ENCODE assay signal across 8 mouse cellular contexts in the genomic region with DNA sequence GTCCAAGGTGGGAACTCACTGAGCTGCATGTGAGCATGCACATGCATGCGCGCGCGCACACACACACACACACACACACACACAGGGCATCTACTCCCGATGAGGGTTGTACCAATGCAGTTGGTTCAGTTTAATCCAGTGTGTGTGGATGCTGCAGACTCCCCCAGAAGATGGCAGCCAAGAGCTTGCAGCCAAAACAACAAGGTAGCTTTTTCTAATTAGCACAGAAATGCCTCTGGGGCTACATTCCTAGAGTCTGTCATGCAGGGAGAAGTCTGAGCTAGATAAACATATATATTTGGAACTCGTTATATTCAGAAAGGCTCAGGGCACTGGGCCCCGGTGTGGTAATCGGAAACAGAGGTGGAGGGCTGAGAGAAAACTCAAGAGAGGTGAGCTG.
DNase-seq lines count a peak whose midpoint lies in the region; ATAC-seq lines count a peak whose summit lies in the region.

No protein-coding gene starts in this region.

- H3K9ac ChIP-seq in embryonic facial prominence, embryonic 12.5 days: no peak overlapping the region
- no peak overlapping the region for H3K9ac ChIP-seq in hindbrain, embryonic 12.5 days

- peaks cover 27% of the 10 kb centered on the region for H3K4me1 ChIP-seq in embryonic facial prominence, embryonic 12.5 days
- peaks cover 23% of the 10 kb centered on the region for H3K4me1 ChIP-seq in hindbrain, embryonic 12.5 days

- no peaks in the 10 kb centered on the region for H3K9me3 ChIP-seq in embryonic facial prominence, embryonic 12.5 days
- no peaks in the 10 kb centered on the region for H3K9me3 ChIP-seq in hindbrain, embryonic 12.5 days (replicated peaks)

- peak overlapping the region; percentile 66 for H3K27ac ChIP-seq in embryonic facial prominence, embryonic 12.5 days
- H3K27ac ChIP-seq in hindbrain, embryonic 12.5 days: no peak overlapping the region

- 0 out of 2 replicates have a peak overlapping the region, but pooled peaks have one; percentile 23 for H3K4me2 ChIP-seq in embryonic facial prominence, embryonic 12.5 days (replicated peaks)
- no peak overlapping the region for H3K4me2 ChIP-seq in hindbrain, embryonic 12.5 days (replicated peaks)

- ATAC-seq in embryonic facial prominence, embryonic 12.5 days (ENCODE audit: insufficient number of reproducible peaks, insufficient read depth, low FRiP score, low TSS enrichment): peak; percentile 68; the same call in 1 of the 2 replicates
- peak; percentile 62 for ATAC-seq in hindbrain, embryonic 12.5 days (ENCODE audit: low FRiP score)
- ATAC-seq in megakaryocyte, adult 5-6 weeks (ENCODE audit: poor library complexity, severe bottlenecking): no peak

- H3K27me3 ChIP-seq in embryonic facial prominence, embryonic 12.5 days: no peaks in the 10 kb centered on the region
- no peaks in the 10 kb centered on the region for H3K27me3 ChIP-seq in hindbrain, embryonic 12.5 days

- 42% methylated on average over 8 of the region's 8 CpGs for WGBS in embryonic facial prominence, embryonic 12.5 days
- WGBS in hindbrain, embryonic 12.5 days: 58% methylated on average over 8 of the region's 8 CpGs

- DNase-seq in 416B (ENCODE audit: low read depth): peak; percentile 30
- DNase-seq in adrenal gland, postnatal 14 days: peak; percentile 63
- DNase-seq in layer of hippocampus, postnatal 14 days (ENCODE audit: low spot score in 2 of 2): peak; percentile 47 to 78
- DNase-seq in lung, postnatal 25 days (ENCODE audit: low spot score): peak; percentile 43
- peak; percentile 78 to 81 for DNase-seq in right cerebral cortex, postnatal 10 days (ENCODE audit: low spot score in 2 of 2)

- no peak overlapping the region for H3K4me3 ChIP-seq in embryonic facial prominence, embryonic 12.5 days
- H3K4me3 ChIP-seq in hindbrain, embryonic 12.5 days: no peak overlapping the region

- no peaks in the 10 kb centered on the region for H3K36me3 ChIP-seq in embryonic facial prominence, embryonic 12.5 days
- no peaks in the 10 kb centered on the region for H3K36me3 ChIP-seq in hindbrain, embryonic 12.5 days
